Mouse (Mus musculus) CD4-positive, CD25-positive, alpha-beta regulatory T cell, adult 4 months (primary cell): ENCODE data around the gene Ppm1a. TPM values are rescaled to one million over a fixed set of nuclear protein-coding genes. Genes with fewer than 3 reads are reported as not detected.
A peak's percentile ranks its signal among the peaks of the same experiment; 100 is the strongest.

Experiments
- ATAC-seq: one replicate; pipeline ENCODE4 v1.8.0; 2017
- polyA plus RNA-seq, 2 experiments: library from polyadenylated mRNA; unstranded; fragments of 100-300 nt; shearing (Covaris generic); gene quantifications; one replicate each; pipeline ENCODE4 v1.2.1; 2017

Ppm1a gene
- polyA plus RNA-seq: 10 to 100 TPM; 25.1 to 38.1 TPM

- no peak for ATAC-seq
Measured at GRCm38 (mm10) chr12:72757086-72757485, at the start of gene Ppm1a. Gene Ppm1a (plus strand): TSS chr12:72757455.

- no peak for ATAC-seq
Measured at GRCm38 (mm10) chr12:72709981-72710380, 47.3 kb upstream of the Ppm1a start.

- no peak for ATAC-seq
Measured at GRCm38 (mm10) chr12:72714896-72715295, 42.4 kb upstream of the Ppm1a start.

- ATAC-seq: no peak
Measured at GRCm38 (mm10) chr12:72715846-72716245, 41.4 kb upstream of the Ppm1a start.

- ATAC-seq: no peak
Measured at GRCm38 (mm10) chr12:72719046-72719445, 38.2 kb upstream of the Ppm1a start.

GRCm38 (mm10) chr12:72719452-72720087 is 37.7 kb upstream of the Ppm1a start:
- no peak for ATAC-seq

- no peak for ATAC-seq
Measured at GRCm38 (mm10) chr12:72721710-72722109, 35.5 kb upstream of the Ppm1a start.

GRCm38 (mm10) chr12:72723965-72724364 is 33.3 kb upstream of the Ppm1a start:
- no peak for ATAC-seq

GRCm38 (mm10) chr12:72727021-72727420 is 30.2 kb upstream of the Ppm1a start:
- ATAC-seq: no peak

GRCm38 (mm10) chr12:72727611-72728010 is 29.6 kb upstream of the Ppm1a start:
- ATAC-seq: no peak

GRCm38 (mm10) chr12:72734112-72734511 is 23.1 kb upstream of the Ppm1a start:
- no peak for ATAC-seq

- no peak for ATAC-seq
Measured at GRCm38 (mm10) chr12:72741176-72741575, 16.1 kb upstream of the Ppm1a start.

- no peak for ATAC-seq
Measured at GRCm38 (mm10) chr12:72744803-72745360, 12.4 kb upstream of the Ppm1a start.

GRCm38 (mm10) chr12:72745486-72745885 is 11.8 kb upstream of the Ppm1a start:
- ATAC-seq: no peak

GRCm38 (mm10) chr12:72748341-72748740 is 8.9 kb upstream of the Ppm1a start:
- peak; percentile 29 for ATAC-seq

GRCm38 (mm10) chr12:72748841-72749240 is 8.4 kb upstream of the Ppm1a start:
- ATAC-seq: no peak

GRCm38 (mm10) chr12:72749500-72749899 is 7.8 kb upstream of the Ppm1a start:
- no peak for ATAC-seq

- no peak for ATAC-seq
Measured at GRCm38 (mm10) chr12:72750016-72750415, 7.2 kb upstream of the Ppm1a start.

GRCm38 (mm10) chr12:72750606-72751005 is 6.6 kb upstream of the Ppm1a start:
- no peak for ATAC-seq

- ATAC-seq: no peak
Measured at GRCm38 (mm10) chr12:72757596-72757995, 341 bp downstream of the Ppm1a start.

- no peak for ATAC-seq
Measured at GRCm38 (mm10) chr12:72759956-72760355, 2.7 kb downstream of the Ppm1a start.

GRCm38 (mm10) chr12:72760376-72761229 is 3.3 kb downstream of the Ppm1a start:
- peak; percentile 82 for ATAC-seq

- ATAC-seq: peak; percentile 13
Measured at GRCm38 (mm10) chr12:72761230-72761648, 4.0 kb downstream of the Ppm1a start.
